Mouse (Mus musculus) mesoderm, embryonic 11.5 days (tissue): ENCODE data around the gene Dgkk.
A peak's percentile ranks its signal among the peaks of the same experiment; 100 is the strongest.
"Not testable (repeated sequence)": the region's sequence is repeated elsewhere in the genome, so short reads cannot be mapped to it uniquely, and the experiment has no call there.

Source experiments
- DNase-seq: peaks from one replicate; pipeline ENCODE4 v3.0.0-alpha.2; 2012; ENCODE audit warnings: low read depth, low spot score

Dgkk gene

GRCm38 (mm10) chrX:6779006-6779405, at the start of gene Dgkk:
Gene Dgkk, plus strand, starts transcription at chrX:6779306.
- DNase-seq = not testable (repeated sequence)

GRCm38 (mm10) chrX:6733998-6734397, 45.1 kb upstream of the Dgkk start:
- DNase-seq = no peak

- DNase-seq = no peak
Measured at GRCm38 (mm10) chrX:6750714-6751113, 28.4 kb upstream of the Dgkk start.

- peak; percentile 19 for DNase-seq
Measured at GRCm38 (mm10) chrX:6751549-6752047, 27.5 kb upstream of the Dgkk start.

GRCm38 (mm10) chrX:6777489-6778249, 1.4 kb upstream of the Dgkk start:
- DNase-seq = no peak

DNA sequence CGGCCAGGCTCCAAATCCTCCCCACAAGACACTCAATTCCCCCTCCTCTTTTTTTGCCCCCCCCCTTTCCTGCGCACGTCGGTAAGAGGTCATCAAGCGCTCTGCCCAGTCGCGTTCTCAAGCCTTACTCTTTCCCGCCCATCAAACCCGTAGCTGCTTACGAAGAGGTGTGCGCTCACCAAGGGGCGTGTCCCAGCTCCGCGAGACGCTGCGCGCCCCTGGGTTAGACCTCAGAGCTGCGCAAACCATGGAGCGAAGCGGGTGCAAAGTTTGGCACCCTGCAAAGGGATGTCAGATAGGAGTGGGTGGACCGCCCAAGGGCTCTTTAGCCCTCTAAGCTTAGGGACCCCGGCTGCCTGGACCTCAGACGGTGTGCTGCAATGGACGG, 862 bp upstream of the Dgkk start:
- DNase-seq = peak; percentile 74

- no peak for DNase-seq
Measured at GRCm38 (mm10) chrX:6779969-6780539, 948 bp downstream of the Dgkk start.

GRCm38 (mm10) chrX:6832553-6832952, 53.4 kb downstream of the Dgkk start:
- DNase-seq = peak; percentile 9

DNA sequence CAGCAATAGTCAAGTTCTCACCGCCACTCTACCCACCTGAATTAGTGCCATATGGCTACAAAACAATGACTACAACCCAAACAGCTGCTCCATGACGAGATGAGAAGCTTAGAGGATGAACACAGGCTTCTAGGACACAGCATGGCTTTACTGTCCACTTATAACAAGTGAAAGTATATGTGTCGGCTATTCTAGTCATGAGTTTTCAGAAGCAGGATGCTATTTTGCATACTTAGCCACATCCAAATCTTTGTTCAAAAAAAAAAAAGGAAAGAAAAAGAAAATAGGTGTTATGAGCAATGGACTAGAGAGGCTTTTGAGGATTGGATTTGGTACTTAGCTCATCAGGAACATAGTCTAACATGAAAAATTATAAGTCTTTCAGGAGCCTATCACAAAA, 74.4 kb downstream of the Dgkk start:
- DNase-seq = no peak

GRCm38 (mm10) chrX:6854136-6854535, 75.0 kb downstream of the Dgkk start:
- DNase-seq = no peak

DNA sequence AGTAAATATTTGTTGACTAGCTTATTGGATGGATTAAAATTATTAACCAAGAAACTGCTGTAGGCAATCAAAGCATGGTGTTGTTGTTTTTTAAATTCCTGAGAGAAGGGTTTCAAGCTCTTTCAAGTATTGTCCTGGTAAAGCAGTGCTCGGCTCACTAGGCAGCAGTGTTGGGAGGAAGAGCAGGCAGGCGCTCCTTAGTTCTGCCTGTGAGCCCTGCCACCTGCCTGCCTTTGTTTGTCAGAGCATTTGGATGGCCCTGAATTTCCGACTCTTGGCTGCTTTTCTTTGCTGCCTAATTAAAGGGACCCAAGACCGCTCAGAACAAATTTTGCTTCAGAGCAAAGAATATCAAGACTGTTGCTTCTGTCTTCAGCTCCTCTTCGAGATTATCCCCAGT, 114.8 kb downstream of the Dgkk start:
- no peak for DNase-seq

GRCm38 (mm10) chrX:6911047-6911446, 131.9 kb downstream of the Dgkk start:
- no peak for DNase-seq

DNA sequence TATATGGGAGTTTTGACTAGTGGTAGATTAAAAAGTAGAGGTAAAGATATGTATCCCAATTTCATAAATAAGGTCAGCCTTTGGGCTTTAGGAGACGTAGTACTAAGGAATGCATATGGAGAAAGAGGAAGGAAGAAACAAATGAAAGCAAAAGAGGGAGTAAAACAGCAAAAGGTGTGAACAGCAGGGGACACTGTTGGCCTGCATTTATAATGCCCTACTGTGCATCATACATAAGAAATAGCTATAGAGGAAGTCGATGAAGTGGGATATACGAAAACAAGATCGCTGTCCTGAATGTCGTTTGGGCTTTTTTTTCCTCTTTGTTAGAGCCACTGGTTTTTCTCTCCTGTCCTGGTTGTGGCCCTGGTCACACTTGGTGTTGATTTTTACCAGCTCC, 143.1 kb downstream of the Dgkk start:
- no peak for DNase-seq

- DNase-seq = no peak
Measured at GRCm38 (mm10) chrX:6926224-6926623, 147.1 kb downstream of the Dgkk start.

GRCm38 (mm10) chrX:6968598-6968997, 189.5 kb downstream of the Dgkk start:
- DNase-seq = no peak

DNA sequence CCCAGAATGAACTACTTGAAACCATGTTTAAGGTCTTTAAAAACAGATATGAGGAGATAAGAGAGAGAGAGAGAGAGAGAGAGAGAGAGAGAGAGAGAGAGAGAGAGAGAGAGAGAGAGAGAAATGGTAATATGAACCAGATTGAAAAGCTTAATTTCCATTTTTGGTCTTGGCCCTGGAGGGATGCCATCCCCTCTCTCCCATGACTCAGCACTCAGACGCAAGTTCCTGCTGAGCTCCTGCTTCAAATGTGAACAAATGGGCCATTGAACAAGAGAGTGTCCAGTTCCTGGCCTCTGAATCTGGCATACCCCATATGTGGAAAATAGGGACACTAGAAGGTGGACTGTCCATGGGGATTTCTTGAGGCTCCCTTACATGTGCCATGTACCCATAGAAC, 192.8 kb downstream of the Dgkk start:
- no peak for DNase-seq

GRCm38 (mm10) chrX:6983916-6984315, 204.8 kb downstream of the Dgkk start:
- DNase-seq = not testable (repeated sequence)
